Mouse (Mus musculus) inflammation-experienced regulatory T-cells (primary cell): ENCODE measurements around the gene Chpf. TPM values are rescaled to one million over a fixed set of nuclear protein-coding genes. Genes with fewer than 3 reads are reported as not detected.

ENCODE experiments used
- polyA plus RNA-seq, 2 experiments: library from polyadenylated mRNA; unstranded; fragments of 100-300 nt; shearing (Covaris generic); gene quantifications; one replicate each; pipeline ENCODE4 v1.2.1; 2017

Chpf gene
- 10 to 100 TPM; 49.3 to 50.4 TPM for polyA plus RNA-seq

GRCm38 (mm10) chr1:75478916-75479634 is at the start of gene Chpf, which contains the start of gene Tmem198:
Chpf (minus strand) TSS chr1:75479307.
Tmem198 (plus strand) TSS chr1:75479532.

GRCm38 (mm10) chr1:75521321-75522031 is 42.4 kb upstream of the Chpf start, which contains the start of gene Stk11ip:
Stk11ip (plus strand) TSS chr1:75521529.

GRCm38 (mm10) chr1:75507006-75507405 is 27.9 kb upstream of the Chpf start, which contains the start of gene Inha:
Inha (plus strand) TSS chr1:75507077.

GRCm38 (mm10) chr1:75505956-75506831 is 27.1 kb upstream of the Chpf start, which contains the start of gene Obsl1:
Obsl1 (minus strand) TSS chr1:75506452.

GRCm38 (mm10) chr1:75450314-75451005 is 28.6 kb downstream of the Chpf start, which contains the start of gene Asic4:
Asic4 (plus strand) TSS chr1:75450436.

GRCm38 (mm10) chr1:75435475-75436328 is 43.4 kb downstream of the Chpf start, which contains the start of gene Gmppa:
Gmppa (plus strand) TSS chr1:75435930.

Other genes with a start within 250 kb of the Chpf start
- 1 to 10 TPM in 1 of 2 experiments, not detected in 1; 2.1 TPM for gene A630095N17Rik, start 247.2 kb downstream of the Chpf start, polyA plus RNA-seq
- gene Dnajb2, start 242.9 kb downstream of the Chpf start, polyA plus RNA-seq: 10 to 100 TPM; 41.1 to 41.7 TPM
- gene Ptprn, start 214.8 kb downstream of the Chpf start, polyA plus RNA-seq: under 1 TPM; 0.28 to 0.32 TPM
- not detected for gene Resp18, start 200.9 kb downstream of the Chpf start, polyA plus RNA-seq
- gene Dnpep, start 161.3 kb downstream of the Chpf start, polyA plus RNA-seq: 10 to 100 TPM; 63.9 to 69.7 TPM
- under 1 TPM in 1 of 2 experiments, not detected in 1; 0.77 TPM for gene Des, start 119.0 kb downstream of the Chpf start, polyA plus RNA-seq
- 1 to 10 TPM in 1 of 2 experiments, under 1 TPM in 1; 0.95 to 5.6 TPM for gene Speg, start 104.0 kb downstream of the Chpf start, polyA plus RNA-seq
- gene Gmppa, start 43.4 kb downstream of the Chpf start, polyA plus RNA-seq: 10 to 100 TPM; 67.8 to 92.0 TPM
- gene Asic4, start 28.9 kb downstream of the Chpf start, polyA plus RNA-seq: under 1 TPM in 1 of 2 experiments, not detected in 1; 0.15 TPM
- gene Tmem198, start 225 bp upstream of the Chpf start, polyA plus RNA-seq: 1 to 10 TPM; 1.5 to 3.0 TPM
- 1 to 10 TPM in 1 of 2 experiments, under 1 TPM in 1; 0.63 to 1.4 TPM for gene Obsl1, start 27.1 kb upstream of the Chpf start, polyA plus RNA-seq
- gene Inha, start 27.8 kb upstream of the Chpf start, polyA plus RNA-seq: under 1 TPM in 1 of 2 experiments, not detected in 1; 0.64 TPM
- 10 to 100 TPM; 24.7 to 35.1 TPM for gene Stk11ip, start 42.2 kb upstream of the Chpf start, polyA plus RNA-seq
- gene Slc4a3, start 67.0 kb upstream of the Chpf start, polyA plus RNA-seq: under 1 TPM; 0.16 to 0.47 TPM